Mouse (Mus musculus) liver, adult 10 weeks (tissue): ENCODE results near the gene Nos2. TPM values are rescaled to one million over a fixed set of nuclear protein-coding genes. Genes with fewer than 3 reads are reported as not detected.

ENCODE experiments used
- polyA plus RNA-seq: library from polyadenylated mRNA; stranded (reverse); fragments of 350-450 nt; fragmentation: Illumina TruSeq; extraction: RNeasy Lipid Tissue Mini Kit (QIAGEN cat#74804); gene quantifications from one replicate; pipeline ENCODE4 v1.2.3, GENCODE M21; 2014; ENCODE audit warnings: low read depth, low replicate concordance

Gene Nos2
- polyA plus RNA-seq, result not detected

GRCm38 (mm10) chr11:78920411-78920939 is at the start of gene Nos2:
TSS of gene Nos2 (plus strand) at chr11:78920787.

DNA sequence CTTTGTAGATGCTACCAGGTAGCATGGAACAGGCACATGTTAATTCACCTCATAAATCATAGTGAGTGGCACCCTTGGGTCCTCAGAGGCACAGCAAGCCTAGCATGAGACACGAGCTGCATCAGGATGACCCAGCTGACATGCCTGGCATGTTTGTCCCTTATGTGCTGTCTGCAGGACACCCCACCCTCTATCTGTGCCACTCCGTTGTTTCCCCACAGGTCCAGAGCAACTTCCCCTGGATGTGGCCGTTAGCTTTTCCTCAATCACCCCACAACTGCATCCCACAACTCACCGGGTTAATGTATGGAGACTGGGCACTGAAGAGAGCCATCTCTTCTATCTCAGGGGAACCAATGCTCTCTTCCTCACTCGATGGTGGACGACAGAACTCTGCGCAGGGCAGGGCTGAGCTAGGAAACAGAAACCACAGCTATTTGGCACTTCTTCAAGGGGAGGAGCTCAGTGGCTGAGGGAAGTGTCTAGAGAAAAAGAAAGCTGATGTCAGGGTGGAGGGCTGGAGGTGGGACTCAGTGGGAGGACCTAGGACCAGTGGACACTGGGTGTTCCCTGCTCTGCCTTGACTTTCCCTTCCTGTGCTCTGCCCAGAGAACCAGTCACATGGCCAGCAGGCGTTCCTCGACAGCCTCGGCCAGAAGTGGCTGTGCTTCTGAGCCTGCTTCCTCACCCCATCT is 64.0 kb downstream of the Nos2 start, which contains the start of gene Lgals9:
TSS of gene Lgals9 (minus strand) at position 464 of the 695 bp plus-strand sequence.

Other genes starting within 250 kb of the Nos2 start
- 19.1 TPM for gene Nlk, start 223.4 kb upstream of the Nos2 start, polyA plus RNA-seq
- gene Ccnq, start 169.1 kb upstream of the Nos2 start, polyA plus RNA-seq, result 3.0 TPM
- 1.5 TPM for gene Lyrm9, start 94.2 kb upstream of the Nos2 start, polyA plus RNA-seq
- gene Lgals9, start 64.2 kb downstream of the Nos2 start, polyA plus RNA-seq, result 272 TPM
- gene Ksr1, start 225.6 kb downstream of the Nos2 start, polyA plus RNA-seq, result 0.24 TPM